Mouse (Mus musculus) embryonic facial prominence, embryonic 13.5 days (tissue): ENCODE results near the gene Gm45062. TPM values are rescaled to one million over a fixed set of nuclear protein-coding genes. Genes with fewer than 3 reads are reported as not detected.

Experiments used
- ATAC-seq: fragments of 200-750 bp; cut with Nextera tagmentation; 2 replicates; pipeline ENCODE4 v1.8.0; 2017; ENCODE audit warnings: low read depth; ENCODE audit not compliant: insufficient number of reproducible peaks, insufficient read depth, low FRiP score, low TSS enrichment
- H3K27ac ChIP-seq: fragments of 300-500 bp; sonication (generic); 2 replicates; pipeline ENCODE4 v1.5.1; 2015; ENCODE audit warnings: moderate library complexity, mild to moderate bottlenecking, inconsistent platforms
- H3K27me3 ChIP-seq: fragments of 300-500 bp; sonication (generic); 2 replicates; pipeline ENCODE4 v1.6.1; 2015; ENCODE audit warnings: mild to moderate bottlenecking, inconsistent platforms
- H3K36me3 ChIP-seq: fragments of 300-500 bp; sonication (generic); 2 replicates; pipeline ENCODE4 v1.6.1; 2015; ENCODE audit warnings: mild to moderate bottlenecking, inconsistent platforms
- H3K4me1 ChIP-seq: fragments of 300-500 bp; sonication (generic); 2 replicates; pipeline ENCODE4 v1.6.1; 2015; ENCODE audit warnings: inconsistent platforms
- H3K4me2 ChIP-seq: fragments of 300-500 bp; sonication (generic); 2 replicates; pipeline ENCODE4 v1.6.1; 2015; ENCODE audit warnings: moderate library complexity, mild to moderate bottlenecking, inconsistent platforms
- H3K4me3 ChIP-seq: fragments of 300-500 bp; sonication (generic); 2 replicates; pipeline ENCODE4 v1.5.1; 2015; ENCODE audit warnings: mild to moderate bottlenecking, inconsistent platforms
- H3K9ac ChIP-seq: fragments of 300-500 bp; sonication (generic); 2 replicates; pipeline ENCODE4 v1.6.1; 2015; ENCODE audit warnings: mild to moderate bottlenecking, inconsistent platforms
- H3K9me3 ChIP-seq: fragments of 300-500 bp; sonication (generic); 2 replicates; pipeline ENCODE4 v1.6.1; 2016; ENCODE audit warnings: inconsistent platforms
- WGBS: fragments of 180-500 bp; shearing (Covaris S2); methylation state at CpG from one replicate; pipeline ENCODE4 v1.1.7; 2015; ENCODE audit warnings: mixed read lengths; 5-methylcytosine and 5-hydroxymethylcytosine counted together
- polyA plus RNA-seq: library from polyadenylated mRNA; unstranded; fragments of >200 nt; fragmentation: Nextera tagmentation; extraction: Ambion mirVana; gene quantifications from 2 replicates; pipeline ENCODE4 v1.2.1, GENCODE M21; 2015

Gene Gm45062
- polyA plus RNA-seq, 1 experiment from 2014 or later, result 10.0 TPM

DNA sequence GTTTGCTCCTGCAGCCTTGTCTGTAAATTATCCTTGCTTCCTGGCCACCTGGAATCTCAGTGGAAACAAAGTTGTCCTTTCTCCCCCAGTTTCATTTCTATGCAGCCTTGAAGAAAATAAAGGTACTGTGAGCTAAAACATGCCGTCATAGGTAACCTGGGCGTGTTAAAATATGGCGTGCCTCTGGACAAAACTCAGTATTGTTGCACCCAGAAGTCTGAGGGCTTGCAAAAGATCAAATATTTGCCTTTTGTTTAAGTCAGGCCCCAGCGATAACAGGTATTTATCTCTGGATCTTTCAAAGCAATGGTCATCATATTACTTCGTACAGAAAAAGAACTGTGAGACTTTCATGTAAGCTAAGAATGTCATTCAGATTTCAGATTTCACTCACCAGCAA is 206.7 kb downstream of the Gm45062 start:
- Histone ChIP-seq H3K27ac (no peak overlapping the region), H3K9me3 (no peaks in the 10 kb centered on the region), H3K9ac (no peak overlapping the region), H3K36me3 (no peaks in the 10 kb centered on the region), H3K4me3 (no peak overlapping the region), H3K4me2 (no peak overlapping the region), H3K27me3 (no peaks in the 10 kb centered on the region), H3K4me1 (no peaks in the 10 kb centered on the region)
- ATAC-seq, result no peak
- WGBS, result 67% methylated on average over 5 of the region's 5 CpGs

- ATAC-seq, result no peak
- 53% methylated on average over 10 of the region's 10 CpGs for WGBS
- Histone ChIP-seq H3K4me1 (no peaks in the 10 kb centered on the region), H3K4me2 (no peak overlapping the region), H3K27ac (no peak overlapping the region), H3K4me3 (no peak overlapping the region), H3K9ac (no peak overlapping the region), H3K9me3 (no peaks in the 10 kb centered on the region), H3K27me3 (no peaks in the 10 kb centered on the region), H3K36me3 (no peaks in the 10 kb centered on the region)
Observed at GRCm38 (mm10) chr6:8467667-8468337, 208.6 kb downstream of the Gm45062 start.

DNA sequence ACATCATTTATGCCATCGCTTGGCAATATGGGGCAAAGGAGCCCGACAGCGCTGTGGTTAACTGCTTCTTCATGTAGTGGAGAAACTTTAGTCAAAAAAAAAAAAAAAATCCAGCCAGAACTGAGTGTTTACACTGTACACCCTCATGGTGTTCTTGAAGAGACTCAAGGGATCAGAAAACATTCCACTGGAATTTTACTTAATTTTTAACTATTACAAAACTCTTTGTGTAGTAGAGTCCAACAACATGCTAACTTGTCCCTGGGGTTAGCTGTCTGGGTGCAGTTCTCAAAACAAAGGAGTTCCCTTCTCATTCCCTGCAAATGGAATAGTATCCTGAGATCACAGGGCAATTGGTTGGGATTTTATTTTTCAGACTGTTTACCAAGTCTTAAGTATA is 210.7 kb downstream of the Gm45062 start:
- 86% methylated on average over 3 of the region's 3 CpGs for WGBS
- H3K27ac ChIP-seq, result no peak overlapping the region
- no peaks in the 10 kb centered on the region for H3K9me3 ChIP-seq
- no peaks in the 10 kb centered on the region for H3K36me3 ChIP-seq
- no peaks in the 10 kb centered on the region for H3K4me1 ChIP-seq
- H3K4me2 ChIP-seq, result no peak overlapping the region
- H3K4me3 ChIP-seq, result no peak overlapping the region
- no peak overlapping the region for H3K9ac ChIP-seq
- no peak for ATAC-seq
- H3K27me3 ChIP-seq, result no peaks in the 10 kb centered on the region

DNA sequence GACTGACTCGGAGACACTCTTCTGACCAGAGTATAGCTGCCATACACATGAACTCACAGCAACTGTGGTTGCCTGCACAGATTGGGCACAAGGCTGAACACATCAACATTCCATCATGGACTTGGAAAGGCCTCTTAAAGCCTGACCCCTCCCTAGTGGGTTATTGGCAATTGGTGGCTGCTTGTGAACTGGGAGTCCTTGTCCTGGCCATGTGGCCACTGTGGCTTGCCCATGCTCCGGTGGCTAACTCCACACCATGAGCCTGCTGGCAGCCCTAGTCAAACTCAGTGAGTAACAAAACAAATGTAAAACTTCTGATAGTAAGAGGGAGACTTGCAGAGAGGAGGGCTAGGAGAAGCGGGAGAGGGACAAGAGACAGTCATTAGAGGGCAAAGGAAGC is 212.9 kb downstream of the Gm45062 start:
- no peak for ATAC-seq
- Histone ChIP-seq H3K4me2 (no peak overlapping the region), H3K4me3 (no peak overlapping the region), H3K27me3 (no peaks in the 10 kb centered on the region), H3K4me1 (no peaks in the 10 kb centered on the region), H3K9ac (no peak overlapping the region), H3K27ac (no peak overlapping the region), H3K9me3 (no peaks in the 10 kb centered on the region), H3K36me3 (no peaks in the 10 kb centered on the region)
- WGBS, result 94% methylated on average over 3 of the region's 3 CpGs

DNA sequence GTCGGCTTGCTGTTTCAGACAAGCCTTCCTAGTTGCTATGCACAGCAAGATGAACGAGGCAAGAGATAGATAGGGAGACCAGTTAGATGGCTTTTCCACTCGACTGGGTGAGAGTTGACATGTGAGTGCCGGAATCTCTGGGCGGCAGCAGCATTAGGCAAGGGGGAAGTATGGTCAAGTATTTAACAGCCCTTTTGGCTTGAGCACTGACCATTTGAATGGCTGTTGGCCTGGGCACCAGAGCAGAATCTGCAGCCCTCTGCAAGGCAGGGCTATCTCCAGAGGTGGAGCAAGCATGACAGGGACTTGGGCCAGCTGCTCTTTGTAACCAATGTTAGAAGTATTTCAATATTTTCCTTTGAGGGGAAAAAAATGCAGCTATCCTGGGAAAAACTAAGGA is 213.7 kb downstream of the Gm45062 start:
- Histone ChIP-seq H3K4me1 (no peaks in the 10 kb centered on the region), H3K4me2 (no peak overlapping the region), H3K9ac (no peak overlapping the region), H3K36me3 (no peaks in the 10 kb centered on the region), H3K4me3 (no peak overlapping the region), H3K27me3 (no peaks in the 10 kb centered on the region), H3K27ac (no peak overlapping the region), H3K9me3 (no peaks in the 10 kb centered on the region)
- 80% methylated on average over 5 of the region's 5 CpGs for WGBS
- ATAC-seq, result no peak

- H3K27ac ChIP-seq, result no peak overlapping the region
- no peaks in the 10 kb centered on the region for H3K4me1 ChIP-seq
- 68% methylated on average over 5 of the region's 5 CpGs for WGBS
- no peak for ATAC-seq
- no peak overlapping the region for H3K4me3 ChIP-seq
- H3K27me3 ChIP-seq, result no peaks in the 10 kb centered on the region
- no peak overlapping the region for H3K9ac ChIP-seq
- H3K9me3 ChIP-seq, result no peaks in the 10 kb centered on the region
- no peaks in the 10 kb centered on the region for H3K36me3 ChIP-seq
- no peak overlapping the region for H3K4me2 ChIP-seq
Observed at GRCm38 (mm10) chr6:8473498-8473897, 214.2 kb downstream of the Gm45062 start.

- no peaks in the 10 kb centered on the region for H3K9me3 ChIP-seq
- ATAC-seq, result no peak
- WGBS, result 76% methylated on average over 3 of the region's 3 CpGs
- no peak overlapping the region for H3K4me3 ChIP-seq
- no peaks in the 10 kb centered on the region for H3K27me3 ChIP-seq
- H3K4me2 ChIP-seq, result no peak overlapping the region
- no peak overlapping the region for H3K27ac ChIP-seq
- H3K9ac ChIP-seq, result no peak overlapping the region
- no peaks in the 10 kb centered on the region for H3K36me3 ChIP-seq
- no peaks in the 10 kb centered on the region for H3K4me1 ChIP-seq
Observed at GRCm38 (mm10) chr6:8474316-8474715, 215.1 kb downstream of the Gm45062 start.

DNA sequence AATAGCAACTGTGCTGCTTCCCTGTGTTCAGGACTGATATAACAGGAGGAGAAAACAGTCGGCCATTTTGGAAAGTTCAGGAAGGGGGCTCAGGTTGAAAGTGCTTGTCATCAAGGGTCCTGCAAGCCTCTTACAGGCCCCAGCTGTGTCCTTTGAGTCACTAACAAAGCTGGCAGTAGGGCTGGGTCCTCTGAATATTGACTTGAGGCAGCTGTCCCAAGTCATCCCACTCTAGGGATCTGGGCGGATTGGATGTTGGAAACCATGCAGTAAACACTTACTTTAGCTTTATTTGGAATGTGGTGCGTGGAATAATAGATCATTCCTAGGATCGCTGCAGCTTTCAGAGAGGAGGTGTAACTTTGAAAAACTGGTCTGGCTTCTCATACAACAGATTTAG is 215.6 kb downstream of the Gm45062 start:
- Histone ChIP-seq H3K4me2 (no peak overlapping the region), H3K4me1 (no peaks in the 10 kb centered on the region), H3K27ac (no peak overlapping the region), H3K4me3 (no peak overlapping the region), H3K9ac (no peak overlapping the region), H3K36me3 (no peaks in the 10 kb centered on the region), H3K27me3 (no peaks in the 10 kb centered on the region), H3K9me3 (no peaks in the 10 kb centered on the region)
- ATAC-seq, result no peak
- 86% methylated on average over 4 of the region's 4 CpGs for WGBS

- Histone ChIP-seq H3K27ac (no peak overlapping the region), H3K4me1 (no peaks in the 10 kb centered on the region), H3K9ac (no peak overlapping the region), H3K9me3 (no peaks in the 10 kb centered on the region), H3K4me2 (no peak overlapping the region), H3K27me3 (no peaks in the 10 kb centered on the region), H3K36me3 (no peaks in the 10 kb centered on the region), H3K4me3 (no peak overlapping the region)
- no peak for ATAC-seq
- 22% methylated on average over 1 of the region's 1 CpGs for WGBS
Observed at GRCm38 (mm10) chr6:8479176-8479575, 219.9 kb downstream of the Gm45062 start.

DNA sequence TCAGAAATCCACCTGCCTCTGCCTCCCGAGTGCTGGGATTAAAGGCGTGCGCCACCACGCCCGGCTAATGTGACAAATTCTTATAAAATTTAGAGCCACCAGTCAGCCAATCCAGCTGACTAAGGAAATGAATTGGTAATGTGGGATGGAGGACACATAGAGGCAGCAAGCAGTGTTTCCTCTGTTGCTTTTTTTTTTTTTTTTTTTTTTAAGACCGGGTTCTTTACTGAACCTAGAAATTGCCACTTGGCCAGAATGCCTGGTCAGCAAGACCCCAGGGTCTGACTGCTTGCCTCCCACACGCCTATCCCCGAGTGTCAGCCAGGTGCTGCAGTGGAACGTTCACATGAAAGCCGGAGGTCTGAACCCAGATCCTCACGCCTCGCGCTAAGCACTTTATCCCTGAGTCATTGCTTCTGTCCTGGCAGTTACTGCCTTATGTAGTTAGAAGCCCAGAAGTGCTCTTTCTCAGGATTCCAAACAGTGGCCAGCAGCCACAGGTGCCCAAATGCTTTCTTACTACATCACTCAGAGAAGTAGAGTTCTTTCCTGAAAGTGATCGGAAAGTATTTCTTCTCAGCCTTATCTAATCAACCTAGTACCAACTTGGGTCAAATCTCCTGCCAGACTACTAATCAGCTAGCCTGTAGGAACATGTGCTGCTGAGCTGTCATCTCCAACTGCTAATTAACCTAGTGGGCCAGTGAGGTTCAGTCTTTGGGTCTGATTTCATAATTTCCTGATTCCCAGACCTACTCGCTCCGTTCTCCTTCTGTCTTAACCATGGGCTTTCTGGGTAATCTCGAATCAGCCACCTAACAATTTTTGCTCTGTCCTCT is 225.4 kb downstream of the Gm45062 start:
- H3K27ac ChIP-seq, result no peak overlapping the region
- WGBS, result 90% methylated on average over 17 of the region's 17 CpGs

DNA sequence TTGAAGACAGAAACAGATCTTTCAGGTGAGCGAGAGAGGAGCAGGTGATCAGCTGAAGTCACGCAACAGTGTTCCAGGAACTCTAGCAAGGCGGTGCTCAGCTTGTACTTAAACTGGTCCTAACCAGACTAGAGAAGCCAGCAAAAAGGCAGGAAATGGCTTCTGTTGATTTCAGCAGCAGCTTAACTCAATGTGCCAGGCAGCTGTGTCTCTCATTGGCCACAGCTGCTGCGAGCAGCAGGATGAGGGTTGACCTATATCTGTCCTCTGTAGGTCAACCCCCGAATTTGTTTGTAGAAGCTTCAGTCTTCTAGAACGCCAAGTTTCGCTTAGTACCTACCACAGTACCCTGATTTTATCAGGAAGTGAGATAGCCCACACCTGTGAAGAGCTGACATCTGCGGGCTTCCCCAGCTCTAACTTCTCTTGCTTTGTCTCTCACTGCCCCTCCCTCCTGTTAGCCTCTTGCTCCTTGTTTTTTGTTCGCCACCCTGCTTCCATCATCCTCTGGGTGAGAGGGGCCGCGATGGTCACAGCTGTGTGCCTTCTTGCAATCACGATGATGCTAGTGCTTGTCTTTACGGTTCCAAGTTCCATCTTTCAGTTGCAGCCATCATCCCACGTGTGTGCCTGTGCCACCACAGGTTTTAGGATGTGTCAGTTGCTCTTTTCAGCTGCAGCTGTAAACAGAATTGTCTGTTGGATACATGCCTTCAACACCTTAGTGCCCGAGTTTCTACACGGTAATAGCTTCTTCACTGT is 226.3 kb downstream of the Gm45062 start:
- H3K9me3 ChIP-seq, result no peaks in the 10 kb centered on the region
- H3K4me2 ChIP-seq, result no peak overlapping the region
- no peak overlapping the region for H3K4me3 ChIP-seq
- no peaks in the 10 kb centered on the region for H3K27me3 ChIP-seq
- no peak for ATAC-seq
- H3K36me3 ChIP-seq, result no peaks in the 10 kb centered on the region
- H3K9ac ChIP-seq, result no peak overlapping the region
- WGBS, result 87% methylated on average over 16 of the region's 16 CpGs
- no peaks in the 10 kb centered on the region for H3K4me1 ChIP-seq
- H3K27ac ChIP-seq, result no peak overlapping the region

More for the DNA sequence above, 225.4 kb downstream of the Gm45062 start:
- no peaks in the 10 kb centered on the region for H3K9me3 ChIP-seq
- H3K36me3 ChIP-seq, result no peaks in the 10 kb centered on the region
- H3K9ac ChIP-seq, result no peak overlapping the region
- no peak overlapping the region for H3K4me2 ChIP-seq
- H3K4me3 ChIP-seq, result no peak overlapping the region
- H3K4me1 ChIP-seq, result no peaks in the 10 kb centered on the region
- no peak for ATAC-seq
- no peaks in the 10 kb centered on the region for H3K27me3 ChIP-seq
